In the genomic region with DNA sequence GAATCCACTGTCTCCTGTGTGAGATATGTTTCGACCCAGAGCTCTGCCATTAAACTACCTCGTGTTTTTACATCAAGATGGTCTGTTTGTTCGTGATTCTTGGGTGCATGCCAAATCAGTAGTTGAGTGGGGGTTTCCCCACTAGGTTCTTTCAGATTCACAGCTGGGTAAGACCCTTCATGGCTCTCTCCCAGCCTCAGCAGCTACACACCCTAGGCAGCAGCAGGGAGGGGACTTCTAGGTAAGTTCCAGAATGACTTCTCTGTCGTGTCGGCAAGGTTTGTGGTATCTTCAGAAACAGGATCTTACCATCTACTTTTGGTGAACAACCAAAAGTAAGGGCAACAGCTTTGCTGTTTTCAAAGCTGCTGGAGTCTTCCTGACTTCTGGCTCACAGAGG, we compare ENCODE assay signal across 21 mouse cellular contexts.
DNase-seq lines count a peak whose midpoint lies in the region; TF ChIP-seq lines count a peak whose summit lies in the region.
"Had no signal": no experiment of that assay in that cellular context is flagged by ENCODE, and none has a peak within 500 bp of the region (broad histone marks: within the 10 kb centered on the region; RNA-seq: fewer than 3 reads in every experiment).

No protein-coding gene starts in this region.

- no peaks in the 10 kb centered on the region for H3K36me3 ChIP-seq in CH12.LX (replicated peaks in 1 of 2; ENCODE audit: control insufficient read depth in 1 of 2, insufficient read depth in 1 of 2, low read length in 1 of 2)
- H3K36me3 ChIP-seq in ES-Bruce4 (ENCODE audit: control insufficient read depth, insufficient read depth, low read length, poor library complexity, severe bottlenecking) = no peaks in the 10 kb centered on the region
- H3K36me3 ChIP-seq: G1E had no signal

- TF ChIP-seq RAD21 in CH12.LX (IDR thresholded peaks at IDR 0.05; ENCODE audit: low read depth, low read length) = no peak

- H3K27ac ChIP-seq in CH12.LX (ENCODE audit: insufficient read depth, low read depth) = no peak overlapping the region
- 0 out of 2 replicates have a peak overlapping the region, but pooled peaks have one; percentile 19 for H3K27ac ChIP-seq in ES-Bruce4 (ENCODE audit: insufficient read depth, low read length)

- no peak overlapping the region for H3K9ac ChIP-seq in CH12.LX (ENCODE audit: insufficient read depth, low read depth)
- no peak overlapping the region for H3K9ac ChIP-seq in ES-Bruce4 (ENCODE audit: low read depth, poor library complexity, severe bottlenecking)

- TF ChIP-seq EP300 in CH12.LX (IDR thresholded peaks at IDR 0.05; ENCODE audit: low read length) (no peak), ES-Bruce4 (IDR thresholded peaks at IDR 0.05; ENCODE audit: insufficient read depth, low read depth, low read length) (no peak)

- intact Hi-C loops in heart, postnatal 36 days (cut with DNase I) = no loop called here

- H3K79me2 ChIP-seq in CH12.LX (replicated peaks; ENCODE audit: control insufficient read depth, extremely low read depth, insufficient read depth, poor library complexity, severe bottlenecking) = no peaks in the 10 kb centered on the region

- peaks cover 13% of the 10 kb centered on the region for H3K9me3 ChIP-seq in CH12.LX (replicated peaks; ENCODE audit: low read length)
- H3K9me3 ChIP-seq in ES-Bruce4 (replicated peaks; ENCODE audit: control insufficient read depth, insufficient read depth, low read length, poor library complexity, severe bottlenecking) = peaks cover 15% of the 10 kb centered on the region
- H3K9me3 ChIP-seq: G1E had no signal

- H3K4me3 ChIP-seq in CH12.LX (replicated peaks in 1 of 3; ENCODE audit: low read depth in 2 of 3, low read length in 2 of 3, poor library complexity in 1 of 3) (no peak overlapping the region), ES-Bruce4 (ENCODE audit: low read depth, low read length) (no peak overlapping the region)

- dilution Hi-C loops in CH12.LX (cut with MboI; ENCODE audit: extremely low pct_ligation_motif_present, extremely low pct_unique_long_range_greater_than_20kb, low sequenced_read_pairs) = no loop called here

- H3K27me3 ChIP-seq in CH12.LX (replicated peaks) (no peaks in the 10 kb centered on the region), ES-Bruce4 (ENCODE audit: control insufficient read depth, insufficient read depth, low read length, poor library complexity, severe bottlenecking) (no peaks in the 10 kb centered on the region; the same call in 1 of the 2 replicates)
- H3K27me3 ChIP-seq: Patski had no signal

- TF ChIP-seq POLR2A in CH12.LX (IDR thresholded peaks at IDR 0.05; ENCODE audit: low read depth, low read length) = no peak
- no peak for TF ChIP-seq POLR2A in ES-Bruce4 (IDR thresholded peaks at IDR 0.05; ENCODE audit: insufficient read depth, low read length)

- no peak overlapping the region for H3K4me2 ChIP-seq in CH12.LX (ENCODE audit: insufficient read depth, low read depth, poor library complexity, severe bottlenecking)

- H3K4me1 ChIP-seq in CH12.LX (ENCODE audit: control insufficient read depth in 1 of 2, insufficient read depth in 2 of 2) = no peaks in the 10 kb centered on the region
- H3K4me1 ChIP-seq in ES-Bruce4 (ENCODE audit: control insufficient read depth, insufficient read depth, low read length) = no peaks in the 10 kb centered on the region

- in situ Hi-C loops in CH12.LX (cut with MboI; ENCODE audit: low pct_ligation_motif_present, low pct_unique_long_range_greater_than_20kb, low sequenced_read_pairs) = no loop called here

- peak; percentile 71 for DNase-seq in A20 (ENCODE audit: low read depth, low spot score)
- peak; percentile 50 for DNase-seq in CH12.LX (ENCODE audit: extremely low read depth)
- DNase-seq in heart, postnatal 36 days = no peak
- DNase-seq in layer of hippocampus, postnatal 14 days (ENCODE audit: low spot score in 2 of 2) = no peak
- no peak for DNase-seq in frontal cortex, postnatal 25 days (ENCODE audit: low spot score in 2 of 2)
- DNase-seq: adrenal gland, adult 2 months; adrenal gland, adult 8-10 months; adrenal gland, postnatal 10 days; adrenal gland, postnatal 14 days; adrenal gland, postnatal 25 days; adrenal gland, postnatal 36 days; B cell, adult 2 months; cerebellum, adult 11 months; cerebellum, adult 11-12 months; cerebellum, adult 18-20 months; cerebellum, adult 2 months; cerebellum, adult 8-10 months; cerebellum, adult 9-10 months had no signal

- no peak for TF ChIP-seq CTCF in CH12.LX (conservative IDR thresholded peaks at IDR 0.05 in 1 of 2, IDR thresholded peaks at IDR 0.05 in 1 of 2; ENCODE audit: low read depth in 2 of 2, low read length in 2 of 2)
- TF ChIP-seq CTCF in ES-Bruce4 (IDR thresholded peaks at IDR 0.05; ENCODE audit: low read depth, low read length) = no peak

TF ChIP-seq in CH12.LX, 34 proteins besides CTCF, POLR2A, EP300 and RAD21:
- TF ChIP-seq MAX (IDR thresholded peaks at IDR 0.05; ENCODE audit: low read length) = no peak
- TF ChIP-seq TCF12 (IDR thresholded peaks at IDR 0.05; ENCODE audit: low read depth, low read length) = no peak
- TF ChIP-seq JUN (IDR thresholded peaks at IDR 0.05; ENCODE audit: insufficient read depth, low read depth, low read length) = no peak
- TF ChIP-seq CHD2 (IDR thresholded peaks at IDR 0.05; ENCODE audit: low read length) = no peak
- no peak for TF ChIP-seq MYC (IDR thresholded peaks at IDR 0.05; ENCODE audit: low read depth, low read length)
- no peak for TF ChIP-seq POLR2AphosphoS2 (IDR thresholded peaks at IDR 0.05; ENCODE audit: low read depth, low read length)
- no peak for TF ChIP-seq NELFE (IDR thresholded peaks at IDR 0.05; ENCODE audit: low read depth, low read length)
- TF ChIP-seq HCFC1 (IDR thresholded peaks at IDR 0.05; ENCODE audit: low read depth, low read length) = no peak
- TF ChIP-seq CHD1 (IDR thresholded peaks at IDR 0.05; ENCODE audit: low read depth, low read length) = no peak
- TF ChIP-seq PAX5 (IDR thresholded peaks at IDR 0.05; ENCODE audit: low read length) = no peak
- TF ChIP-seq GABPA (IDR thresholded peaks at IDR 0.05; ENCODE audit: insufficient replicate concordance, low read depth, low read length) = no peak
- no peak for TF ChIP-seq JUND (conservative IDR thresholded peaks at IDR 0.05; ENCODE audit: low read depth, low read length)
- no peak for TF ChIP-seq ZNF384 (IDR thresholded peaks at IDR 0.05; ENCODE audit: low read depth, low read length)
- TF ChIP-seq ZKSCAN1 (IDR thresholded peaks at IDR 0.05; ENCODE audit: borderline replicate concordance, low read depth, low read length) = no peak
- no peak for TF ChIP-seq TBP (conservative IDR thresholded peaks at IDR 0.05; ENCODE audit: low read depth, low read length)
- TF ChIP-seq KAT2A (IDR thresholded peaks at IDR 0.05; ENCODE audit: insufficient replicate concordance, low read length) = no peak
- no peak for TF ChIP-seq USF1 (IDR thresholded peaks at IDR 0.05; ENCODE audit: low read depth, low read length)
- no peak for TF ChIP-seq MAFK (IDR thresholded peaks at IDR 0.05; ENCODE audit: insufficient replicate concordance, low read length)
- TF ChIP-seq ZC3H11A (IDR thresholded peaks at IDR 0.05; ENCODE audit: low read depth, low read length) = no peak

Comparison
In these comparisons a context has a peak if more than half of its experiments do, and no peak if none do; other contexts are left out.
1. DNase-seq: peak in A20 (single experiment) and CH12.LX (single experiment); none in heart, postnatal 36 days (0 of 2), layer of hippocampus, postnatal 14 days (0 of 2) and frontal cortex, postnatal 25 days (0 of 2).